Mouse (Mus musculus): ENCODE measurements around the gene Tob2.
A peak's percentile ranks its signal among the peaks of the same experiment; 100 is the strongest.

The Tob2 gene

GRCm38 (mm10) chr15:81859330-81860255, 997 bp upstream of the Tob2 start:
- DNase-seq = peak; percentile 94

- peak; percentile 96 for DNase-seq
These were observed 469 bp downstream of the Tob2 start for GRCm38 (mm10) chr15:81858138-81858516.

GRCm38 (mm10) chr15:81857724-81858116, 876 bp downstream of the Tob2 start:
- no peak for DNase-seq

- peak; percentile 29 for DNase-seq
These were observed 1.5 kb downstream of the Tob2 start for GRCm38 (mm10) chr15:81856938-81857723.

- peak; percentile 94 for DNase-seq
These were observed 2.4 kb downstream of the Tob2 start for GRCm38 (mm10) chr15:81856030-81856790.

- DNase-seq = peak; percentile 39
These were observed 5.5 kb downstream of the Tob2 start for GRCm38 (mm10) chr15:81853081-81853480.

GRCm38 (mm10) chr15:81852411-81853000, 6.1 kb downstream of the Tob2 start:
- DNase-seq = no peak

- DNase-seq = no peak
These were observed 7.2 kb downstream of the Tob2 start for GRCm38 (mm10) chr15:81851375-81851774.

- no peak for DNase-seq
These were observed 7.9 kb downstream of the Tob2 start for GRCm38 (mm10) chr15:81850718-81851117.

- no peak for DNase-seq
These were observed 9.5 kb downstream of the Tob2 start for GRCm38 (mm10) chr15:81849104-81849503.

- DNase-seq = peak; percentile 70
These were observed 10.3 kb downstream of the Tob2 start for GRCm38 (mm10) chr15:81848301-81848700.

- no peak for DNase-seq
These were observed 10.7 kb downstream of the Tob2 start for GRCm38 (mm10) chr15:81847861-81848260.

GRCm38 (mm10) chr15:81847161-81847560, 11.4 kb downstream of the Tob2 start:
- no peak for DNase-seq

GRCm38 (mm10) chr15:81846755-81847154, 11.8 kb downstream of the Tob2 start:
- no peak for DNase-seq

- DNase-seq = peak; percentile 82
These were observed 12.9 kb downstream of the Tob2 start for GRCm38 (mm10) chr15:81845724-81846123.

- no peak for DNase-seq
These were observed 13.5 kb downstream of the Tob2 start for GRCm38 (mm10) chr15:81845033-81845625.

- no peak for DNase-seq
These were observed 16.3 kb downstream of the Tob2 start for GRCm38 (mm10) chr15:81842275-81842674.

GRCm38 (mm10) chr15:81840306-81840705, 18.3 kb downstream of the Tob2 start:
- no peak for DNase-seq

- peak; percentile 95 for DNase-seq
These were observed 19.0 kb downstream of the Tob2 start for GRCm38 (mm10) chr15:81839634-81840033.

- peak; percentile 73 for DNase-seq
These were observed 19.9 kb downstream of the Tob2 start for GRCm38 (mm10) chr15:81838554-81839235.

Measured in kidney, postnatal 14 days (tissue).